Mouse (Mus musculus) limb, embryonic 14.5 days (tissue): ENCODE results near the gene Trpm3. TPM values are rescaled to one million over a fixed set of nuclear protein-coding genes. Genes with fewer than 3 reads are reported as not detected.

Experiments used
- ATAC-seq: fragments of 200-750 bp; cut with Nextera tagmentation; 2 replicates; pipeline ENCODE4 v1.8.0; 2017; ENCODE audit warnings: low read depth, moderate number of reproducible peaks, moderate TSS enrichment; ENCODE audit not compliant: low FRiP score
- DNase-seq: peaks from one replicate; pipeline ENCODE4 v3.0.0-alpha.2; 2015; ENCODE audit warnings: low spot score
- H3K27ac ChIP-seq: fragments of 300-500 bp; sonication (generic); replicated peaks from 2 replicates; pipeline ENCODE4 v1.5.1; 2014; ENCODE audit warnings: low read depth, mild to moderate bottlenecking, low read length, moderate library complexity, mixed read lengths
- H3K27me3 ChIP-seq: fragments of 300-500 bp; sonication (generic); 2 replicates; pipeline ENCODE4 v1.6.1; 2014; ENCODE audit warnings: low read length, mixed read lengths; ENCODE audit not compliant: control insufficient read depth, insufficient read depth
- H3K36me3 ChIP-seq: fragments of 300-500 bp; sonication (generic); 2 replicates; pipeline ENCODE4 v1.6.1; 2014; ENCODE audit warnings: mild to moderate bottlenecking, low read length, moderate library complexity, mixed read lengths; ENCODE audit not compliant: control insufficient read depth, insufficient read depth
- H3K4me1 ChIP-seq: fragments of 300-500 bp; sonication (generic); 2 replicates; pipeline ENCODE4 v1.6.1; 2014; ENCODE audit warnings: antibody characterized with exemption, low read length, mixed read lengths; ENCODE audit not compliant: control insufficient read depth, insufficient read depth
- H3K4me2 ChIP-seq: fragments of 300-500 bp; sonication (generic); replicated peaks from 2 replicates; pipeline ENCODE4 v1.6.1; 2014; ENCODE audit warnings: low read depth, mild to moderate bottlenecking, low read length, moderate library complexity; ENCODE audit not compliant: severe bottlenecking
- H3K4me3 ChIP-seq: fragments of 300-500 bp; sonication (generic); replicated peaks from 2 replicates; pipeline ENCODE4 v1.5.1; 2014; ENCODE audit warnings: low read length
- H3K9ac ChIP-seq: fragments of 300-500 bp; sonication (generic); 2 replicates; pipeline ENCODE4 v1.6.1; 2014; ENCODE audit warnings: mild to moderate bottlenecking, low read depth, low read length, moderate library complexity; ENCODE audit not compliant: severe bottlenecking
- H3K9me3 ChIP-seq: fragments of 300-500 bp; sonication (generic); 2 replicates; pipeline ENCODE4 v1.6.1; 2016; ENCODE audit warnings: low read length; ENCODE audit not compliant: control insufficient read depth
- POLR2A ChIP-seq: fragments of 200-500 bp; IDR thresholded peaks from 2 replicates; pipeline ENCODE4 v1.8.0; 2012; ENCODE audit warnings: inconsistent platforms, mild to moderate bottlenecking, moderate library complexity, borderline replicate concordance; ENCODE audit not compliant: insufficient read depth, insufficient read length; ENCODE audit errors: extremely low read depth
- whole genome bisulfite sequencing: fragments of 180-500 bp; shearing (Covaris S2); extraction: QIAGEN DNeasy Blood & Tissue Kit; methylation state at CpG from one replicate; pipeline ENCODE4 v1.1.7; 2014; 5-methylcytosine and 5-hydroxymethylcytosine counted together
- polyA plus RNA-seq, 2 experiments: library from polyadenylated mRNA; depleted of rRNA in 1 of 2; stranded (reverse) in 1 of 2; unstranded in 1 of 2; fragments of >200 nt; fragmentation: Nextera tagmentation in 1 of 2; extraction: Ambion mirVana in 1 of 2; gene quantifications; 2 replicates each; pipeline versions ENCODE4 v1.2.1 to v1.2.3; 2012 to 2014

The Trpm3 gene
- polyA plus RNA-seq, 2 experiments = 3.7 to 4.1 TPM

DNA sequence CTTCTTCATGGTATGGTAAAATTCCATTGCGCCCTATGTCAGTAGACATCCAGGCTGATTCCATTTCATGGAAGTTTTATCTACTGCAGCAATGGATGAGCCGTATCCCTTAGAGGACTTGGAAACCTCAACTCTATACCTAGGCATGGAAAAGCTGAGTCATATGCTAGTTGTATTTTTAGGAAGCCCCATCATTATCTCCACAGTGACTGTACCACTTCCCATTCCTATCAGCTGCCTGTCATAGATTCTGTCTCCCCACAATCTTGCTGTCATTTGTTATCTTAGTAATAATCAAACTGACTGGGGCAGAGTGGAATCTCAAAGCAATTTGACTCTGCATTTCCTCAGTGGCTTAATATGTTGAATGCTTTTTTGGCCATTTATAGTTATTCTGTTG is 169.2 kb downstream of the Trpm3 start:
- H3K4me2 ChIP-seq = no peak overlapping the region
- DNase-seq = no peak
- H3K36me3 ChIP-seq = no peaks in the 10 kb centered on the region
- no peak for ATAC-seq
- TF ChIP-seq POLR2A = no peak
- H3K27me3 ChIP-seq = no peaks in the 10 kb centered on the region
- no peak overlapping the region for H3K9ac ChIP-seq
- H3K4me3 ChIP-seq = no peak overlapping the region
- H3K9me3 ChIP-seq = no peaks in the 10 kb centered on the region
- 89% methylated on average over 2 of the region's 2 CpGs for WGBS
- no peak overlapping the region for H3K27ac ChIP-seq
- 0 out of 2 replicates have a peak, but pooled peaks cover 4% of the 10 kb centered on the region for H3K4me1 ChIP-seq

DNA sequence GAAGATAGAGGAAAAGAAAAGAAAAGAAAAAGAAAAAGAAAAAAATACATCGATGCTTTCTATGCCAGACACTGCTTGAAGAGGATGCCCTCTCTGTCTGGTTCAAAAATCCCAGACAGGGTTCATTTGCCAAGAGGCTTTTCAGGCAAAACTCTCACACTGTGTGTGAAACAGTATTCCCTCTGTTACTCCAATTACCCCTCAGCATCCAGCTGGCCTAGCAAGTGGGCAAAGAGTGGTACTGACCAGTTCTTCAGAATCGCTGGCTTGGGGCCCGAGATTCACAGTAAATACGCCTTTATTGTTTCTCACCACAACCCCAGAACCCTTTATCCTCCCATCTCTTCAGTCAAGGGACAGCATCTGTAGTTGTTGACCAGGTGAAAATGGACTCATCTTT is 178.5 kb downstream of the Trpm3 start:
- DNase-seq (no peak), ATAC-seq (no peak)
- Histone ChIP-seq H3K4me3 (no peak overlapping the region), H3K9ac (no peak overlapping the region), H3K27ac (no peak overlapping the region), H3K4me2 (no peak overlapping the region), H3K36me3 (no peaks in the 10 kb centered on the region), H3K9me3 (no peaks in the 10 kb centered on the region), H3K27me3 (no peaks in the 10 kb centered on the region), H3K4me1 (no peaks in the 10 kb centered on the region)
- 90% methylated on average over 4 of the region's 4 CpGs for WGBS
- no peak for TF ChIP-seq POLR2A

DNA sequence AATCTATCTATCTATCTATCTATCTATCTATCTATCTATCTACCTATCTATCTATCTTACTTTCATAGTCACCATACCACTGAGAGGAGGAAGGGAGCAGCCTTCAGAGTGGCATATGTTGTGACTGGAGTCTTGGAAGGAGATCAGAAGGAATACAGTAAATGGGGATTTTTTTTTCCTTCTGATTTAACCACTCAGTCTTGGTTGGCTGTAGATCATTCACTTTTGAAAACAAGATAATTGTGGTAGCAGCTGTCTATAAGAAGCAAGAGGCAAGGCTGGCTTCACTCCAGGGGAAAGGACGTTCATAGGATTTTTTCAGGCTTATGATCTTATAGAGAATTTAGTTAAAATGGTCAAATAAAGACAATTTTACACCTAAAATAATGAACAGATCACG is 188.0 kb downstream of the Trpm3 start:
- DNase-seq (peak; percentile 37), ATAC-seq (no peak)
- no peak overlapping the region for H3K4me2 ChIP-seq
- no peaks in the 10 kb centered on the region for H3K4me1 ChIP-seq
- H3K27me3 ChIP-seq = no peaks in the 10 kb centered on the region
- H3K4me3 ChIP-seq = no peak overlapping the region
- H3K9ac ChIP-seq = no peak overlapping the region
- H3K27ac ChIP-seq = no peak overlapping the region
- no peak for TF ChIP-seq POLR2A
- 50% methylated on average over 2 of the region's 2 CpGs for WGBS
- H3K9me3 ChIP-seq = no peaks in the 10 kb centered on the region
- no peaks in the 10 kb centered on the region for H3K36me3 ChIP-seq

DNA sequence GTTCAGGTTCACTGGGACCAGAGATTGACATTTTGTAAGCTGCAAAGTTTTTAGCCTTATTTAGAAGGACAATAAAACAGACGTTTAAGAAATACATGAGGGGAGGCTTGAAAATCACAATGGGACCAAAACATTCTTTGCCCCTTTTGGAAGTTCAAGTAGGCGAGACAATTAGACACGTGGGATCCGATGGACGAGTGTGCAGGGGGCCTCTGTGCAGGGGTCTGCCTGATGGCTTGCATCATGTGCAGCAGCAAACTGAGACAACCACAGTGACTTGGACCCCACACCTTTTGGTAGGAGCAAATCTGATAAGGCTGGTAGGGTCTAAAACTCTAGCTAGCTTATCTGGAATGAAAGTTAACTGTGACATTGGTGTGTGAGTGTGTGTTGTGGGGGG is 188.4 kb downstream of the Trpm3 start:
- no peaks in the 10 kb centered on the region for H3K4me1 ChIP-seq
- no peak overlapping the region for H3K4me2 ChIP-seq
- WGBS = 52% methylated on average over 5 of the region's 5 CpGs
- no peaks in the 10 kb centered on the region for H3K27me3 ChIP-seq
- no peaks in the 10 kb centered on the region for H3K9me3 ChIP-seq
- H3K4me3 ChIP-seq = no peak overlapping the region
- no peak overlapping the region for H3K9ac ChIP-seq
- no peak for DNase-seq
- H3K36me3 ChIP-seq = no peaks in the 10 kb centered on the region
- ATAC-seq = no peak
- no peak for TF ChIP-seq POLR2A
- H3K27ac ChIP-seq = no peak overlapping the region

DNA sequence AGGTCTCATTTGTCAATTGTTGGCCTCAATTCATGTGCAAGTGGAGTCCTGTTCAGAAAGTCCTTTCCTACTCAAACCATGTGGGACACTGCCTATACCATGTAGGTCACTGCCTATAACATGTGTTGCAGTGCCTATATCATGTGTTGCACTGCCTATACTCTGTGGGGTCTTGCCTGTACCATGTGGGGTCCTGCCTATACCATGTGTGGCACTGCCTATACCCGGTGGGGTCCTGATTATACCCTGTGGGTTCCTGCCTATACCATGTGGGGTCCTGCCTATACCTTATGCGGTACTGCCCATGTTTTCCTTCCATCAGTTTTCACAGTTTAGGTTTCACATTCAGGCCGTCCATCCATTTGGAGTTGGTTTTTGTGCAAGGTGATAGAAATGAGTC is 197.4 kb downstream of the Trpm3 start:
- ATAC-seq (no peak), DNase-seq (no peak)

DNA sequence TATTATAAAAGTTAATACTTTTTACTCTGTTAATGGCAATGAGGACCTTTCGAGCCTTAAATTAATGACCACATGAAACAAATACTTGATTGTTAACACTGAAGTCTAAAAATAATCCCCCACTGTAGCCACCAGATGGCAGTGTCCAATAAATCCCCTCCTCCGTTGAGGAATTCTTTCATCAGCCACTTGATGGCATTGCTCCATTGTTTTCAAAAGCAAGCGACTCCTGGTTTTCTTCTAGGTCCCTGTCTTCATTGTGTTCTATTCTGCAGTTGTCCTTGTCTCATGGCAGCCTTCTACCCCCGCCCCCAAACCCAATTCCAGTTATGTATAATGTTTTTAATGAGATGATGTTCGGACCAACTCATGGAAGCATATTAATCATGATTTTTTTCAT is 198.6 kb downstream of the Trpm3 start:
- peak; percentile 85 for DNase-seq
- 12% methylated on average over 5 of the region's 5 CpGs for WGBS
- Histone ChIP-seq H3K9me3 (no peaks in the 10 kb centered on the region), H3K4me3 (no peak overlapping the region), H3K27me3 (no peaks in the 10 kb centered on the region), H3K27ac (no peak overlapping the region), H3K9ac (no peak overlapping the region), H3K36me3 (no peaks in the 10 kb centered on the region), H3K4me2 (no peak overlapping the region), H3K4me1 (no peaks in the 10 kb centered on the region)
- ATAC-seq = 0 out of 2 replicates have a peak, but pooled peaks have one; percentile 34
- no peak for TF ChIP-seq POLR2A

More for the DNA sequence above, 197.4 kb downstream of the Trpm3 start:
- Histone ChIP-seq H3K27ac (no peak overlapping the region), H3K36me3 (no peaks in the 10 kb centered on the region), H3K4me3 (no peak overlapping the region), H3K27me3 (no peaks in the 10 kb centered on the region), H3K9me3 (no peaks in the 10 kb centered on the region), H3K4me1 (no peaks in the 10 kb centered on the region), H3K4me2 (no peak overlapping the region), H3K9ac (no peak overlapping the region)
- no peak for TF ChIP-seq POLR2A
- 69% methylated on average over 3 of the region's 3 CpGs for WGBS
